Mouse (Mus musculus) T-cell, adult 2 months (primary cell): Measurements from ENCODE around the gene Hnrnph2.
A peak's percentile ranks its signal among the peaks of the same experiment; 100 is the strongest.

Experiments
- DNase-seq: peaks from one replicate; pipeline ENCODE4 v3.0.0; 2022; ENCODE audit warnings: low spot score

Gene Hnrnph2

GRCm38 (mm10) chrX:134614306-134614705 is 13.3 kb downstream of the Hnrnph2 start:
- DNase-seq: peak; percentile 2

GRCm38 (mm10) chrX:134619695-134620094 is 18.7 kb downstream of the Hnrnph2 start:
- no peak for DNase-seq

GRCm38 (mm10) chrX:134620254-134620865 is 19.4 kb downstream of the Hnrnph2 start:
- no peak for DNase-seq

GRCm38 (mm10) chrX:134621685-134622084 is 20.7 kb downstream of the Hnrnph2 start:
- DNase-seq: no peak

DNA sequence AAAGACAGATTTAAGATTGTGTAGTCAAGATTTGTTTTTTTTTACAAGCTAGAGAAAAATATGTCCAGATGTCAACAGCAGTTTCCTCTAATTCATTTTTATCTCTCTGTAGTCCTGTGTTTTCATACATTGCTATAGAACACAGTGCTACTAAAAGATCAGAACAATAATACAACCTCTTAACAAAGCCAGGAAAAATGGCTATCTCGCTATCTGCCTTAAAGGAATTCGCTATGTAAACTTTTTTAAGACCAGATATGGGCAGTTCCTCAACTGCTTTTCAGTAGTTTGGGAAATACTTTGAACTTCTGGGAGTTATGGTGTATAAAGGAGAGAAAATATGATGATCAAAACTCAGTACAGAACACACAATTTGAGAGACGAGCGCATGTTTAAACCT is 22.4 kb downstream of the Hnrnph2 start:
- DNase-seq: no peak

DNA sequence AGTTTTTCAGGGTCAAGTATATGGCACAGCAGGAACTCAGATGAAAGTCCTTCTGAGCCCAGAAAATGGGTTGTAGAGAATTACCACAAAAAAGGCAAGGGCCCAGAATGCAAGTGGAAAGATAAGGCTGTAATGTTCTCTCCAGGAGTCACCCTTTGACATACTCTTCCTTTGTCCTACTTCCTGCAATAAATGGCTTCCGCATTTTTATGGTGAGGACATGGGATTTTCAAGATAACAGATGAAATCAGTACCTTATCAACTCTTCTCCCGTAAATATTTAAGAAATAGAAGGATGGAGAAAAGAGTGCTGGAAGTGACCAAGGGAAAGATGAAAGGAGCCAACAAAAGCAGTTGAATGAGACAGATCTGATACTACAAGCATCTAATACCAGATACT is 27.2 kb downstream of the Hnrnph2 start:
- no peak for DNase-seq

DNA sequence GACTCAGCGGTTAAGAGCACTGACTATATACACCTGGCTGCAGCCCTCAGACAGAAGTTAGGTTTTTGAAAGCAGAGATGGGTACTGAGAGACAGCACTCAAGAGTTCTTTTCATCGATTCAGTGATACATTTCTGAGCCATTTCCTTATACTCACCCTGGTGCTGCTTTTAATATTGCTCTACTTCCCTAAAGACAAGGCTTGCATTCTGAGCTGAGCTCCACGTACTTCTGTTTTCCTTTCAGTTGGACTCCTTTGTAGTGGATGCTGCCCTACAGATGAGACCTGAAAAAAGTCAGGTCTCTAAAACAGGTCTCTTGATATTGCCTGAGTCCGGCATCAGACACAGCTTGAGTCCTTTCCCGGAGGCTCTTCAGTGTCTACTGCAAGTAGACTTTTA is 31.7 kb downstream of the Hnrnph2 start:
- DNase-seq: no peak

- no peak for DNase-seq
These were observed 34.1 kb downstream of the Hnrnph2 start for GRCm38 (mm10) chrX:134635111-134635510.

GRCm38 (mm10) chrX:134635860-134636259 is 34.9 kb downstream of the Hnrnph2 start:
- DNase-seq: no peak

DNA sequence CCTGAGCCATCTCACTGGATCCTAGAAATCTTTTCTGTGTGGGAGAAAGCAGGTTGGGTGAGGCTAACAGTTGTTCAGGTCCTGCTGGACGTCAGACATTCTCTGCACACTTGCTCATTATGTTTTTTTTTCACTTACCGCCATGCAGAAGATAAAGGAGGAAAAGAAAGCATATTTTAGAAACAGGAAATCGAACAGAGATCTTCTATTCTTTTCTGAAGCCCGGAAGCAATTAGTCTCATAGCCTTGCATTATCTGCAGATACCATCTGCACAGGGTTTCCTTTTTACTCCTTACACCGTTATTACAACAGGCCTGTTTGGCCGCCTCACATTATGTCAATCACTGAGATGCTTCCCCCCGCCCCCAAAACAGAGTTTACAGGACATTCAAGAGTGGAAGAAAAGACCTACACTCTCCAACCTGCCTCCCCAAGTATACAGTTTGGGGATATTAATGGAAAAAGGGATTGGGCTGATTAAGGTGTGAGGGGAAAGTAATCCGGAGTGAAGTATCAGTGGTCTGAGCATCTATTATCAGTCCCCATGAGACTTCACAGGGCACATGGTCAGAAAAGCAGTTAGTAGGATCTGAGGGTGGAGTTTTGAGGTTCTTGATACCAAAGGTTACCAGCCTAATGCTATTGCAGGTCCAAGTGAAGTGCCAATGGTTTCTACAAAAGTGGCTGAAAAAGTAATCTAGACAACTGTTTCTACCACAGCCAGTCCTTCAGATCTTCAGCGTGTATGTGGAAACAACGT is 40.2 kb downstream of the Hnrnph2 start:
- DNase-seq: no peak

DNA sequence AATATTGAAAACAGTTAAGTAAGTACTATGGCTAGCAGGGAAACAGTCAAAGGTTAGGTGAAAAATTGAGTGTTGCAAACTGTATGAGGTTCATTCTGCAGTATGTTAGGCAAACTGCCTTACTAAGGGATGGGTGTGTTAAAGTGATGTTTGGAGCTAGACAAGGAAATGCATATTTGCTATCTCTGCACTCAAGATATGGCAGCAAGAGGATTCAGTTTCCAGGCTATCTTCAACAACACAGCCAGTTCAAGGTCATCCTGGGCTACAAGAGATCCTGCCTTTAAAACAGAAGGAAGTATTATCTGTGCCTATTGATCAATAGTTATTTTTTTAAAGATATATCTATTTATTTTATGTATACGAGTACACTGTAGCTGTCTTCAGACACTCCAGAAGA is 45.4 kb downstream of the Hnrnph2 start:
- DNase-seq: no peak

- DNase-seq: no peak
These were observed 46.4 kb downstream of the Hnrnph2 start for GRCm38 (mm10) chrX:134647421-134647820.

GRCm38 (mm10) chrX:134648031-134648692 is 47.2 kb downstream of the Hnrnph2 start:
- DNase-seq: peak; percentile 71

- DNase-seq: no peak
These were observed 51.1 kb downstream of the Hnrnph2 start for GRCm38 (mm10) chrX:134652061-134652460.
